Mouse (Mus musculus) small intestine, adult 2 months (tissue): ENCODE measurements around the gene Parp11. TPM values are rescaled to one million over a fixed set of nuclear protein-coding genes. Genes with fewer than 3 reads are reported as not detected.
A peak's percentile ranks its signal among the peaks of the same experiment; 100 is the strongest.

ENCODE experiments used
- H3K27ac ChIP-seq: fragments of 200-500 bp; 2 replicates; pipeline ENCODE4 v1.5.1; 2012; ENCODE audit warnings: low read depth, low read length, control low read depth, inconsistent platforms; ENCODE audit not compliant: insufficient read depth
- H3K27me3 ChIP-seq: fragments of 200-500 bp; 2 replicates; pipeline ENCODE4 v1.6.1; 2012; ENCODE audit warnings: mild to moderate bottlenecking, moderate library complexity, low read length, inconsistent platforms; ENCODE audit not compliant: control insufficient read depth, insufficient read depth
- H3K36me3 ChIP-seq: fragments of 200-500 bp; 2 replicates; pipeline ENCODE4 v1.6.1; 2012; ENCODE audit warnings: mild to moderate bottlenecking, low read length, control low read depth, inconsistent platforms; ENCODE audit not compliant: control insufficient read depth, insufficient read depth
- H3K4me1 ChIP-seq: fragments of 200-500 bp; 2 replicates; pipeline ENCODE4 v1.6.1; 2012; ENCODE audit warnings: low read length, inconsistent platforms, mixed read lengths; ENCODE audit not compliant: control insufficient read depth, insufficient read depth, insufficient read length
- H3K4me3 ChIP-seq: fragments of 200-500 bp; 2 replicates; pipeline ENCODE4 v1.5.1; 2012; ENCODE audit warnings: low read depth, mild to moderate bottlenecking, control low read depth, inconsistent platforms, low read length, moderate library complexity
- CTCF ChIP-seq: fragments of 200-500 bp; IDR thresholded peaks from 2 replicates; pipeline ENCODE4 v1.5.1; 2012; ENCODE audit warnings: low read depth, mild to moderate bottlenecking, control low read depth, inconsistent platforms, low read length, moderate library complexity, mixed read lengths; ENCODE audit not compliant: insufficient replicate concordance, insufficient read length; ENCODE audit errors: extremely low read depth
- POLR2A ChIP-seq: fragments of 200-500 bp; IDR thresholded peaks from 2 replicates; pipeline ENCODE4 v1.6.1; 2012; ENCODE audit warnings: low read depth, mild to moderate bottlenecking, control low read depth, inconsistent platforms, low read length, moderate library complexity
- WGBS: fragments of 180-500 bp; shearing (Covaris S2); methylation state at CpG from one replicate; pipeline ENCODE4 v1.1.7; 2018; 5-methylcytosine and 5-hydroxymethylcytosine counted together
- polyA plus RNA-seq: library from polyadenylated mRNA; depleted of rRNA; stranded (reverse); fragments of >200 nt; gene quantifications from 2 replicates; pipeline ENCODE4 v1.2.3, GENCODE M21; 2012

The Parp11 gene
- polyA plus RNA-seq, 1 experiment: 3.8 TPM

DNA sequence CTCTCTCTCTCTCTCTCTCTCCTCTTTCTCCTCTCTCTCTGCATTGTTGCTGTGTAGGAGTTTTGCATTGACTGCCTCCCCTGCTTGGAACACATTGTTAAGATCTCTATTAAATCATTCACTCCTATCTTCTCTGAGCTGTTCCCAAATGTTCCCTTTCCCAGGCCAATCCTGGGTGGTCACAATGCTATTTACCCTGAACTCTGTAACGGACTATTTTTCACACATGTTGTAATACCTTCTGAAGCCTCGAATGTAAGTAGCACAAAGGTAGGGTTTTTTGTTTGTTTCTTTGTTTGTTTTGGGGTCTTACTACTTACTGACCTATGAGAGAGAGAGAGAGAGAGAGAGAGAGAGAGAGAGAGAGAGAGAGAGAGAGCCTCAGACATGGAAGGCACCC lies 2.2 kb downstream of the Parp11 start:
- Histone ChIP-seq H3K27me3 (no peaks in the 10 kb centered on the region), H3K4me1 (peaks cover 6% of the 10 kb centered on the region; the same call in 1 of the 2 replicates), H3K27ac (no peak overlapping the region), H3K36me3 (no peaks in the 10 kb centered on the region), H3K4me3 (no peak overlapping the region)
- 68% methylated on average over 2 of the region's 2 CpGs for WGBS
- TF ChIP-seq POLR2A: no peak
- no peak for TF ChIP-seq CTCF

DNA sequence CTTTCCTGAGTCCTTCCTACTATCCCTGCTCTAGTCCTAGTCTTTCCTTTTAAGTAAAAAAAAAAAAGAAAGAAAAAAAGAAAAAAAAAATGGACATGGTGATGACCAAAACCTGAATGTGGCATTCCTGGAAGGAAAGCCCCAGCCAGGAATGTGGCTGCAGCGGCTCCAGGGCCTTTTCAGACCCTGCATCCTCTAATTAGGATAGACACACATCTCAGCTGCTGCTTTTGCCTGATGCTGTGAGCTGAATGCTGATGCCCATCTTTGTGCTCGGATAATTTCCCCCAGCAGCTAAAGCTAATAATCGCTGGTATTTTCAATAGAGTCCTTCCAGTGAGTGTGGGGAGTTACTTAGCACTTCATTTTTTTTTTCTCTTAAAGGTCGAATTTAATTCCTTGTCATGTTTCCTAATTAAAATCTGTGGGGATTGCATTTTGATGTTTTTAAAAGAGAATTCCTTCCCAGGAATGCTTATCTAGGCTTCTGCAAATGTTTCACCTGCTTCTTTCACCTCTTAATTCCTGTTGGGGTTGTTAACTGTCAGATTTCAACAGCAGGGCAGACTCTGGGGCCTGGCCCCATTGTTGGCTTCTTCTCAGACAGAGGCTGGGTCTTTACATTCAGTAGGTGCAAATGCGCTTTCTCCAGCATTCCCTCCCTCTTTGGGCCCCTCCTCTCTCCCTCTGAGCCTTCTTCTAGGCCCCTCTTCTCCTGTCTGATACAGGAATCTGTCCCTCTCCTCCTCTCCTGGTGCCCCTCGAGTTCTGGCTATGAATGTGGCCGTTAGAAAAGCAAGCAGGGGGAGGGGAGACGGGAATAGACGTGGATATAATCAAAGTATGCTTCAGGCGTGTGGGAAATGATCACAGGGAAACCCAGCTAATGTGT lies 3.1 kb downstream of the Parp11 start:
- H3K4me3 ChIP-seq: no peak overlapping the region
- no peak overlapping the region for H3K27ac ChIP-seq
- no peaks in the 10 kb centered on the region for H3K27me3 ChIP-seq
- no peaks in the 10 kb centered on the region for H3K36me3 ChIP-seq
- peaks cover 6% of the 10 kb centered on the region; the same call in 1 of the 2 replicates for H3K4me1 ChIP-seq
- WGBS: 63% methylated on average over 10 of the region's 10 CpGs
- TF ChIP-seq CTCF (no peak), POLR2A (no peak)

- no peaks in the 10 kb centered on the region for H3K4me1 ChIP-seq
- no peaks in the 10 kb centered on the region for H3K27me3 ChIP-seq
- 0 out of 2 replicates have a peak, but pooled peaks have one; percentile 45 for TF ChIP-seq POLR2A
- no peak for TF ChIP-seq CTCF
- no peaks in the 10 kb centered on the region for H3K36me3 ChIP-seq
- peak overlapping the region; percentile 65 for H3K27ac ChIP-seq
- WGBS: 1% methylated on average over 70 of the region's 70 CpGs
- peak overlapping the region; percentile 80 for H3K4me3 ChIP-seq
These were observed 7.0 kb downstream of the Parp11 start for GRCm38 (mm10) chr6:127453407-127454343.

GRCm38 (mm10) chr6:127454344-127454707 lies 7.7 kb downstream of the Parp11 start:
- TF ChIP-seq POLR2A (no peak), CTCF (no peak)
- H3K4me1 ChIP-seq: no peaks in the 10 kb centered on the region
- no peak overlapping the region for H3K27ac ChIP-seq
- no peaks in the 10 kb centered on the region for H3K27me3 ChIP-seq
- H3K4me3 ChIP-seq: no peak overlapping the region
- no peaks in the 10 kb centered on the region for H3K36me3 ChIP-seq
- 11% methylated on average over 10 of the region's 10 CpGs for WGBS

- no peak overlapping the region for H3K4me3 ChIP-seq
- H3K27ac ChIP-seq: no peak overlapping the region
- no peaks in the 10 kb centered on the region for H3K27me3 ChIP-seq
- WGBS: 83% methylated on average over 6 of the region's 6 CpGs
- no peaks in the 10 kb centered on the region for H3K4me1 ChIP-seq
- H3K36me3 ChIP-seq: no peaks in the 10 kb centered on the region
- TF ChIP-seq CTCF: no peak
- no peak for TF ChIP-seq POLR2A
These were observed 8.2 kb downstream of the Parp11 start for GRCm38 (mm10) chr6:127454809-127455208.

DNA sequence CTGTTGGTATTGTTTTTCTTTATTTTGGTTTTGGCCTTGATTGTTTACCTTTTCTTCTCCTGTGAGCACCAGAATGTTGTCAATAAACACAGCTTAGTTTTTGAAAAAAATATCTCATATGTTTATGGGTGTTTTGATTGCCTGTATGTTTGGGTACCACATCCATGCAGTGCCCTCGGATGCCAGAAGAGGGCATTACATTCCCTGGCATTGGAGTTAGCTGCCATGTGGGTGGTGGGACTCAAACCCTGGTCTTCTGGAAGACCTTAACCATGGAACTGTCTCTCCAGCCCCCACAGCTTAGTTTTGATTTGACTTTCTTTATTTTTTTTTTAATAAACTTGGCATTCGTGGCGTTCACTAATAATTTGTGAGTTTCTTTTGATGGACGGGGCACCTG lies 8.8 kb downstream of the Parp11 start:
- Histone ChIP-seq H3K27ac (no peak overlapping the region), H3K4me3 (no peak overlapping the region), H3K27me3 (no peaks in the 10 kb centered on the region), H3K4me1 (no peaks in the 10 kb centered on the region), H3K36me3 (no peaks in the 10 kb centered on the region)
- TF ChIP-seq CTCF (peak; percentile 29; the same call in 1 of the 2 replicates), POLR2A (no peak)
- WGBS: 94% methylated on average over 4 of the region's 4 CpGs
